Mouse (Mus musculus) liver, adult 10 weeks (tissue): ENCODE results near the gene Olfr52. TPM values are rescaled to one million over a fixed set of nuclear protein-coding genes. Genes with fewer than 3 reads are reported as not detected.

Experiments
- polyA plus RNA-seq: library from polyadenylated mRNA; stranded (reverse); fragments of 350-450 nt; fragmentation: Illumina TruSeq; extraction: RNeasy Lipid Tissue Mini Kit (QIAGEN cat#74804); gene quantifications from one replicate; pipeline ENCODE4 v1.2.3, GENCODE M21; 2014; ENCODE audit warnings: low read depth, low replicate concordance

Gene Olfr52
- polyA plus RNA-seq = not detected

DNA sequence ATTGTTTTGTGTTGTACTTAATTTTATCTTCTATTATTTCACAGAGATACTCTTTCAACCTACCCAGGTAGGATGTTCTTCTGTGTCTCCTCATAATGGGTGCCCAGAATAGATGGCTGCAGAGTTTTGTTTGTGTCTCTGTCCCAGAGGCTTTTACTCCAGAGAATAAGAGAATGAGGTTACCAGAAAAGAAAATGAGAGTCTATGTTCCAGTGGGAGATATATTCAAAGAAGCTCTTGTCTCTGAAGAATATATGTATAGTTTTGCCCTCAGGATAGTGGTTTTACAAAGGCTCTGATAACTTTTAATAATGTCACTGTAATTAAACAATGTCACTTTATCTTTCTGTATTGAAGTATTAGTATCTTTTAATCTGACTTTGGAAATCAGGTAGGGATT, at the start of gene Olfr52:
Gene Olfr52, minus strand, starts transcription at position 101 of the 400 bp plus-strand sequence.

DNA sequence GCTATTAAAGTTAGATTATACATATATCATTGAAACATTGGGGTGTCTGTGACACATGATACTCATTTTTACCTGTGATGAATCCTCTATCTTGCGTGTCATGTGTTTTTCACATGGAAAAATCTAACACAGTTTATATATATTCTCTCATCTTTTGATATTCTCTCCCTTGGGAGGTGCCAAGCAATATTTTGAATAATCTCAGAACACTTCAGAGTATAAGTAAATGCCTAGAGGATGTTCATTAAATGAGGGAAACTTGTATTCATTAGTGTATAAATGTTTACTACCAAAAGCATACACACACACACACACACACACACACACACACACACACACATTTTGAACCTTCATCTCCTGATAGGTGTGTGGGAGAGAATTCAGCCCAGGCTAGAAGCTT, 45.8 kb upstream of the Olfr52 start, which contains the start of gene Olfr1047:
Gene Olfr1047, minus strand, starts transcription at position 101 of the 400 bp plus-strand sequence.

DNA sequence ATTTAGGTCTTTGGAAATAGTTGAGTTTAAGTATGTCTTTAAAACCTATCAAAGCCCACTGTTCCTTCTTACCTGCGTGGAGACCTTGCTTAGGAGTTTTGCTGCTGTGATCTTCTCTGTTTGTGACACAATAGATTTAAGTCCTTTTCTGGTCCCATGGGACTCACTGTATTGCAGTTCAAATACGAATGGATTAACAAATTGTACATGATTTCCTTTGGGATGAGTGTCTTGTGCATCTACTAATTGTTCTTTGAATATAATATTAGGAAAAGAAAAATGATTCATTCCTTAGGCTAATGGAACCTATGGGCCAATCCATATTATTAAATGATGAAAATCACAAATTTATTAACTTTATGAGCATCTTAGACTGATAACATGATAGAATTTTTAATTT, 33.7 kb upstream of the Olfr52 start, which contains the start of gene Olfr1046:
Gene Olfr1046, minus strand, starts transcription at position 101 of the 400 bp plus-strand sequence.

DNA sequence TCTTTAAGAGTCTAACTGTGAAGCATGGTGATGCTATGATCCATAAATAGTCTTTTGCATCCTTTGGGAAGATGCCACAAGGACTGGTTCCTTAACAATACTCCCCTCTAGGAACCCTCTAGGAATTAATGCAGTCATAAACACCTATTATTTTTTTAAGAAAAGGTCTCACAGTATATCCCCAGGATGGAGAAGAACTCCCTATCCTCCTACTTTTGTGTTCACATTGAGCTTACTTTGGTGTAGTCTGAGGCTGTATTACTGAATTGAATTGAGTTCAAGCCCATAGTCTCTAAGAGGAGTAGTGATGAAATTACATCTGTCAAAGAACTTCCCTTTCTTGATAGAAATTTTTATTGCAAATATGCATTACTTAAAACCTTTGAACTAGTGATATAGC, 17.4 kb upstream of the Olfr52 start, which contains the start of gene Olfr1045:
Gene Olfr1045, minus strand, starts transcription at position 101 of the 400 bp plus-strand sequence.

DNA sequence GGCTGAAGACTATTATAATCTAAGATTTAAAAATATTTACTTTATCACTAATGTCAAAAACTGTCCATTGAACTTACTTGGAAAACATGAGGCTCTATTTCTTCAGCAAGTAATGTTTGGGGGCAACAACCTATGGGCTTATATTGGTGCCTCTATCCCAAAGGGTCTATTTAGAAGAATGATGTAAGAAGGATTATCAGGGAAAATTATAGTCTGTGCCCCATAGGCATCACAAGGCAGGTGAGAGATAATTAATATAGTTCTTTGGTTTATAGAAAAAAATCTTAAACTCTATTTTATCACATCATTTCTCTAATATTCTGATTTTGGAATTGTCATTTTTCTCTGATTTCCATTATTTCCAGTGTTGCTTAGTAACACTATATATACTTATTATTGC, 7.8 kb downstream of the Olfr52 start, which contains the start of gene Olfr1044:
Gene Olfr1044, minus strand, starts transcription at position 101 of the 400 bp plus-strand sequence.

DNA sequence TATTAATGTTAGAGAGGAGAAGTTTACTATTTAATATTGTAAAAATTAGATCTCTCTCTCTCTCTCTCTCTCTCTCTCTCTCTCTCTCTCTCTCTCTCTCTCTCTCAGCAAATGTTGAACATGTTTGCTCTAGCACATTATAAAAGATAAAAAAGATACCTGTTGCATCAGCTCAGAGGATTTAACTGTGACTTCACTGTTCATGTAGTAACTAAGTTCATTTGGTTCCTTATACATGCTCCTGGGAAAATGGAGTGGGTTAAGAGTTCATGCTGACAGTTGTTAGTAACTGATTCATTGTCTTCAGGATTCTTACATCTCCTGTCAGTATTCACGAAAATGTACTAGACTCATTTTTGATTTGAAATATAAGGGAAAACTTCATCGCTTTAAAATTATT, 18.1 kb downstream of the Olfr52 start, which contains the start of gene Olfr1043:
Gene Olfr1043, minus strand, starts transcription at position 101 of the 400 bp plus-strand sequence.

DNA sequence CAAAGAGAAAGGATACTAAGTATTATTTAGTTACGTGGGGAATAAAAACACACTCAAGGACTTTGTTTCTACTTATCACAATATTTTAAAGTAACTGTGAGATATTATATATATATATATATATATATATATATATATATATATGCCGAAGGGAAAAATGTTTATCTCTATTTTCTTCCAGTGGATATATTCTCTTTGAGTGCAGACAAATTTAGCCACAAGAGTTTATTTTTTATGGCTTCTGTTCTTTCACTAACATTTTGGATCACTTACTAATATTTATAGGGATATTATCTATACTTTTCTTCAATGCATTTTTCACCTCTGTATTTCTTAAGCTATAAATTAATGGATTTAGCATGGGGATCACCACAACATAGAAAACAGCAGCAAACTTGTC, 23.7 kb downstream of the Olfr52 start, which contains the start of gene Olfr1042:
Gene Olfr1042, minus strand, starts transcription at position 101 of the 400 bp plus-strand sequence.

DNA sequence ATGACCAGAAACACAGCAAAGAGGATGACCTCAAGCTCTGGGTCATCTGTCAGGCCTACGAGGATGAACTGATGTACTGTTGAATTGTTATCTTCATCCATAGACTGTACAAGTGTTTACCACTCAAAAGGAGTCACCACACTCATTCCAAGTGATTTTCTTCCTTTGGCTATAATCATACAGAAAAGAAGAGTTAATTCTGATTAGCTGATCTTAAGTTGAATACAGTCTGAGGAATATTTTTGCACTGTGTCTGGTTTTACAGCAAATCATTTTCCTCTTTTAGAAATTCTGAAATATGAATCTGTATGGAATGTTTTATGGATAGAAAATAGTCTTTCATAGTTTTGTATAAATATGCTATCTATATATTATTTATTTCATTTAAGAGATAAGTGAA, 38.9 kb downstream of the Olfr52 start, which contains the start of gene Olfr1040:
Gene Olfr1040, minus strand, starts transcription at position 101 of the 400 bp plus-strand sequence.

DNA sequence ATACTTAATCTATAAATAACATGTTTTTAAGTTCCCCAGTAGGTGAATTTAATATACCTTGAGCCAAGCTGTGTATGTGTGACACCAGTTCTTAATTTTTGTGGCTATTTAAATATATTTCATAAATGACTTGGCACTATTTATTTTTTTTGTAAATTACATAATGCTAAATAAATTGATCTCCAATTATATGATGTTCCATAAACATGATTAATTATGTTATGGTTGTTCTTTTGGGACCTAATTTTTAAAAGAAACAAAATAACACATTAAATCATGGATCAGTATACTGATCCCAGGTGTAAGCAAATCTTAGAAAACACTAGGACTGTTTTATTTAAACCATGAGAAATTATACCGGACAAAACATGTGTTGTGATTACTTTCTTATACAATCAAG, 49.7 kb downstream of the Olfr52 start, which contains the start of gene Olfr1039:
Gene Olfr1039, minus strand, starts transcription at position 101 of the 400 bp plus-strand sequence.

Other genes with a start within 250 kb of the Olfr52 start
- not detected for gene Olfr1028, start 235.2 kb downstream of the Olfr52 start, polyA plus RNA-seq
- 0.13 TPM for gene Olfr1029, start 211.8 kb downstream of the Olfr52 start, polyA plus RNA-seq
- gene Olfr1030, start 206.4 kb downstream of the Olfr52 start, polyA plus RNA-seq = not detected
- not detected for gene Olfr1031, start 195.4 kb downstream of the Olfr52 start, polyA plus RNA-seq
- gene Olfr1032, start 180.1 kb downstream of the Olfr52 start, polyA plus RNA-seq = not detected
- gene Olfr1033, start 165.1 kb downstream of the Olfr52 start, polyA plus RNA-seq = 14.7 TPM
- gene Olfr1034, start 139.8 kb downstream of the Olfr52 start, polyA plus RNA-seq = 5.8 TPM
- not detected for gene Olfr1036, start 111.7 kb downstream of the Olfr52 start, polyA plus RNA-seq
- not detected for gene Olfr1037, start 98.3 kb downstream of the Olfr52 start, polyA plus RNA-seq
- gene Olfr1039, start 49.8 kb downstream of the Olfr52 start, polyA plus RNA-seq = not detected
- gene Olfr1040, start 39.0 kb downstream of the Olfr52 start, polyA plus RNA-seq = not detected
- gene Olfr1042, start 23.8 kb downstream of the Olfr52 start, polyA plus RNA-seq = not detected
- gene Olfr1043, start 18.2 kb downstream of the Olfr52 start, polyA plus RNA-seq = not detected
- not detected for gene Olfr1044, start 7.9 kb downstream of the Olfr52 start, polyA plus RNA-seq
- gene Olfr1045, start 17.3 kb upstream of the Olfr52 start, polyA plus RNA-seq = not detected
- not detected for gene Olfr1046, start 33.6 kb upstream of the Olfr52 start, polyA plus RNA-seq
- not detected for gene Olfr1047, start 45.7 kb upstream of the Olfr52 start, polyA plus RNA-seq
- not detected for gene Olfr1048, start 54.6 kb upstream of the Olfr52 start, polyA plus RNA-seq
- not detected for gene Olfr1049, start 72.6 kb upstream of the Olfr52 start, polyA plus RNA-seq
- not detected for gene Olfr1051, start 93.4 kb upstream of the Olfr52 start, polyA plus RNA-seq
- not detected for gene Olfr1052, start 106.8 kb upstream of the Olfr52 start, polyA plus RNA-seq
- not detected for gene Olfr1053, start 129.6 kb upstream of the Olfr52 start, polyA plus RNA-seq
- not detected for gene Olfr1054, start 149.8 kb upstream of the Olfr52 start, polyA plus RNA-seq
- not detected for gene Olfr1055, start 164.6 kb upstream of the Olfr52 start, polyA plus RNA-seq
- gene Olfr1056, start 176.8 kb upstream of the Olfr52 start, polyA plus RNA-seq = not detected
- not detected for gene Olfr1057, start 192.7 kb upstream of the Olfr52 start, polyA plus RNA-seq
- gene Olfr1058, start 202.9 kb upstream of the Olfr52 start, polyA plus RNA-seq = not detected
- not detected for gene Olfr1061, start 228.4 kb upstream of the Olfr52 start, polyA plus RNA-seq
- not detected for gene Olfr1062, start 241.1 kb upstream of the Olfr52 start, polyA plus RNA-seq